Mouse (Mus musculus): ENCODE results near the gene Gm37240. TPM values are rescaled to one million over a fixed set of nuclear protein-coding genes. Genes with fewer than 3 reads are reported as not detected.

The Gm37240 gene
- polyA plus RNA-seq, 1 experiment = not detected

DNA sequence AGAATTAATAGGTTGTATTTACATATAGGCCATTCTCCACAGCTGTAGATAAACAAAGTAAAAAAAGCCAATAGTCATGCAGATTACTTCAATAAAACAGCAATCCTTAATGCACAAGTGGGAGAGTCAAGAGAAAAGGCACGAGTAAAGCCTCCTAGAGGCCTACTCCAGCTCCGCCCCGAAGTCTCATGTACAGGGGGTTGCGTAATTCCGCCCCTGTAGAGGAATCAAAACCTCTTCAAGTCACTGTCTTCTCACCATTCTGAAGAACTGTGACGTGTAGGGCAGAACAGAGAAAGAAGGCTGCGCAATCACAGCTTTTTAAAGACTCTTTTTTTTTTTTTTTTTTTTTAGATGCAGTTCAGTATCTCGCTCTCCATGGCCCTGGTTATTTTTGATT lies 393.5 kb downstream of the Gm37240 start:
- no peak overlapping the region for H3K4me3 ChIP-seq (ENCODE audit: insufficient read depth, low read depth, low read length)
- no peaks in the 10 kb centered on the region for H3K4me1 ChIP-seq (ENCODE audit: control insufficient read depth, insufficient read depth, insufficient read length, low read length)
- no peak overlapping the region for H3K27ac ChIP-seq (replicated peaks; ENCODE audit: low read depth, low read length)

DNA sequence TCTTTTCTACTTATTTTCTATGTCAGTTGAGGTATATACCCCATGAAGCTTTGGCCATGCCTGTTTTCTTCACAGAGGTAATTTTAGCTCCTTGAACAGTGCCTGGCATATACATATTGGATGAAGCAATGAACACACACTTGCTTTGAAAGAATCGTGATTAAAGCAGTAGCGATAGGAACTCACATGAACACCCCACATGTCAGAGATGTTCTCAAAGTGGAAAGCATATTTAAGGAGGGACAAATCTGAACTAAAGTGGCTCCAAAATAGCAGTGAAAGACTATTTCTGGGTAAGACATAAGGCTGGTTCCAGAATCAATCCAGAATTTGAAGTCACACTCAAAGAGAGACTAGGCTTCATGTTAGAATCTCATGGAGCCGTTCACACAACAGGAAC lies 397.1 kb downstream of the Gm37240 start:
- Histone ChIP-seq H3K4me1 (ENCODE audit: control insufficient read depth, insufficient read depth, insufficient read length, low read length) (no peaks in the 10 kb centered on the region), H3K27ac (replicated peaks; ENCODE audit: low read depth, low read length) (no peak overlapping the region), H3K4me3 (ENCODE audit: insufficient read depth, low read depth, low read length) (no peak overlapping the region)

GRCm38 (mm10) chr3:85487379-85487778 lies 399.9 kb downstream of the Gm37240 start:
- H3K4me3 ChIP-seq (ENCODE audit: insufficient read depth, low read depth, low read length) = no peak overlapping the region
- H3K27ac ChIP-seq (replicated peaks; ENCODE audit: low read depth, low read length) = no peak overlapping the region
- no peaks in the 10 kb centered on the region for H3K4me1 ChIP-seq (ENCODE audit: control insufficient read depth, insufficient read depth, insufficient read length, low read length)

DNA sequence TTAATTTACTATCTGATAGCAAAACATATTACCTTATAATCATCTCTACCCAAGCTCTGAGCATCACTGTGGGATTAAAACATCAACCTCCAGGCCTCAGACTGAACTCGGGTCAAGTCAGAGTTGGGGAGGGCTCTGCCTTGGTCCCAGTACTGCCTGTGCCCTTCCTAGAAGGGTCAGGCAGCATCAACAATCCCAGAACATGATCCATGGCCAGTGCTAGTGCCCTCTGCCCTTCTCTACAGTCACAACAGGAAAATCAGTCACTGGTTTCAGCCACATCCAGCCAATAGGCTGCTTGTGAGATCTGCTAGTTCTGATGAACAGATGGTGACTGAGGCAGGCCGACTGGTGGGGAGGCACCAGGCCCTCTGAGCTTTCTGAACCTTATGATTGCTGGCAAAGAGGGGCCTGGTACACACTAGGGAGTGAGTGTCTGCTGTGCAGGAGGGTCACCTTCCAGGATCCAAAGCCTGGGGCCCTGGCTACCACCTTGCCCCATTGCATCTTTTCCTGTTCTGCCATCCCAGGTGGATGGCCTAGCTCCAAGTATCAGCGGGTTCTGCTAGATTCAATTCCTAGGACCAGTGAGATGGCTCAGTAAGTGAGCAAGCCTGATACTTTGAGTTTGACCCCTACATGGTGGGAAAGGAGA lies 401.7 kb downstream of the Gm37240 start:
- H3K4me3 ChIP-seq (ENCODE audit: insufficient read depth, low read depth, low read length) = no peak overlapping the region
- no peaks in the 10 kb centered on the region for H3K4me1 ChIP-seq (ENCODE audit: control insufficient read depth, insufficient read depth, insufficient read length, low read length)
- H3K27ac ChIP-seq (replicated peaks; ENCODE audit: low read depth, low read length) = no peak overlapping the region

DNA sequence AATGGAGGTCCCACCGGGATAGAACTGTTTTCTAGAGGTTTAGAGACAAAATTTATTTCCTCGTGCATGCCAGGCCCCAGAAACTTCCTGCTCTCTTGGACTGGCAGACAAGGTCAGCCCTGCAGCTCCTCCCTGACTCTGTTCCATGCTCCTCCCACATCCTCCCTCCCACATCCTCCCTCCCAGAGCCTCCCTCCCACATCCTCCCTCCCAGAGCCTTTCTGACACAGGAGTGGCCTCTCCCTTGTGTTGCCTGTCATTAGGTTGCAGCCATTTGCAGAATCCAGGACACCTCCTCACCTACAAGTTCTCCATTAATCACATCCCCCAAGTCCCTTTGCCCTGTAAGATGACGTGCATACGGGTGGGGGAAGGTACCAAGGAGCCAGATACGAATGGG lies 404.7 kb downstream of the Gm37240 start:
- H3K27ac ChIP-seq (replicated peaks; ENCODE audit: low read depth, low read length) = no peak overlapping the region
- H3K4me3 ChIP-seq (ENCODE audit: insufficient read depth, low read depth, low read length) = no peak overlapping the region
- H3K4me1 ChIP-seq (ENCODE audit: control insufficient read depth, insufficient read depth, insufficient read length, low read length) = no peaks in the 10 kb centered on the region

- H3K27ac ChIP-seq (replicated peaks; ENCODE audit: low read depth, low read length) = no peak overlapping the region
- H3K4me3 ChIP-seq (ENCODE audit: insufficient read depth, low read depth, low read length) = no peak overlapping the region
- no peaks in the 10 kb centered on the region for H3K4me1 ChIP-seq (ENCODE audit: control insufficient read depth, insufficient read depth, insufficient read length, low read length)
Measured at GRCm38 (mm10) chr3:85480638-85481037, 406.7 kb downstream of the Gm37240 start.

DNA sequence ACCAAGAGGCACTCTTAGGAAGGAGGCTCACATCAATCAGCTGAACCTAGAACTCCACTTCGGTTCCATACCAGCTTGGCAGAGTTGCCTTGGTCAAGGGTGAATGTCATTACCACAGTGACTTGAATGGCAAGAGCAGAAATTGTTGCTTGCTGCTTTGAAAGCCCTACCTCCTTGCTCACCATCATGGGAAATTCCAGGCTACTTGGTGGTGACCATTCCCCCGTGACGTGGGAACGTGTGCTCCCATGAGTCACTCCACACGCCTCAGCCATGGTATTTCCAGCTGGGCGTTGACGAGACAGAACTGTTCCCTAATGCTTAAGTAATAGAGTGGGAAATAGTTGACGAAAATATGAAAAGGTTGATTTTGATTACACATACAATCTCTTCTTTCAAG lies 408.6 kb downstream of the Gm37240 start:
- H3K4me3 ChIP-seq (ENCODE audit: insufficient read depth, low read depth, low read length) = no peak overlapping the region
- no peaks in the 10 kb centered on the region for H3K4me1 ChIP-seq (ENCODE audit: control insufficient read depth, insufficient read depth, insufficient read length, low read length)
- no peak overlapping the region for H3K27ac ChIP-seq (replicated peaks; ENCODE audit: low read depth, low read length)

DNA sequence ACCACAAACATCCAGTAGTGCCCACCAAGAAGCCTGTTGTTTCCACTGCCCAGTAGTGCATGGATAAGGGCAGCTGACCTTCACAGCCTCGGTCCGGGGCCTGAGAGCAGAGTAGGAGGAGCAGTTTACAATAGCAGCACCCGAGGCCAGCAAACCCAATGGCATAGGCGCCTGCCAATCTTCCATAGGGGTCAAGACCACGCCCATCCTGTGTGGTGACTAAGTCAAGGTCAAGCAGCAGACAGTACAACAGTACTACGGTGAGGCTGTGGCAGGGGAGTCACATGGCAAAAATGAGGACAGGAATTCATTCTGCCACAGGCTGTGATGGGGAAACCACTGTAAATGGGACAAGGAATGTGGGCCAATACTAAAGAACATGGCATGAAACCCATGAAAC lies 417.6 kb downstream of the Gm37240 start:
- Histone ChIP-seq H3K4me3 (ENCODE audit: insufficient read depth, low read depth, low read length) (no peak overlapping the region), H3K4me1 (ENCODE audit: control insufficient read depth, insufficient read depth, insufficient read length, low read length) (no peaks in the 10 kb centered on the region), H3K27ac (replicated peaks; ENCODE audit: low read depth, low read length) (no peak overlapping the region)

DNA sequence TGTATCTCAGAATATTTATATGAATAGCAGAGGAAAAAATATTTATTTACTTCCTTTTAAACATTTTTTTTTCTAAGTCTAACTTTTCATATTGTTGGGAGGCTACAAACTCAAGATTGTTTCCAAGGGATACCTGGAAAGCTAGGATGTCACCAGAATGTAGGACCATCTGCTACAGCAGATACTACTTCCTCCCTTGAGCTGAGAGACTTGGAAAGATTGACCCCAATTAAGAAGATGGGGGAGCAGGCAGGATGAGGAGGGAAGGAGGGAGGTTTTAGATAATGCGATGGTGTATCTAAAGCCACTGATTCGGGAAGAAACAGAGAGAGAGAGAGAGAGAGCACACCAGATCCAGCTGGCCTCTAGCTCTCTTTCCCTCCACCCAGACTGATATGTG lies 418.3 kb downstream of the Gm37240 start:
- Histone ChIP-seq H3K4me1 (ENCODE audit: control insufficient read depth, insufficient read depth, insufficient read length, low read length) (no peaks in the 10 kb centered on the region), H3K4me3 (ENCODE audit: insufficient read depth, low read depth, low read length) (no peak overlapping the region), H3K27ac (replicated peaks; ENCODE audit: low read depth, low read length) (no peak overlapping the region)

DNA sequence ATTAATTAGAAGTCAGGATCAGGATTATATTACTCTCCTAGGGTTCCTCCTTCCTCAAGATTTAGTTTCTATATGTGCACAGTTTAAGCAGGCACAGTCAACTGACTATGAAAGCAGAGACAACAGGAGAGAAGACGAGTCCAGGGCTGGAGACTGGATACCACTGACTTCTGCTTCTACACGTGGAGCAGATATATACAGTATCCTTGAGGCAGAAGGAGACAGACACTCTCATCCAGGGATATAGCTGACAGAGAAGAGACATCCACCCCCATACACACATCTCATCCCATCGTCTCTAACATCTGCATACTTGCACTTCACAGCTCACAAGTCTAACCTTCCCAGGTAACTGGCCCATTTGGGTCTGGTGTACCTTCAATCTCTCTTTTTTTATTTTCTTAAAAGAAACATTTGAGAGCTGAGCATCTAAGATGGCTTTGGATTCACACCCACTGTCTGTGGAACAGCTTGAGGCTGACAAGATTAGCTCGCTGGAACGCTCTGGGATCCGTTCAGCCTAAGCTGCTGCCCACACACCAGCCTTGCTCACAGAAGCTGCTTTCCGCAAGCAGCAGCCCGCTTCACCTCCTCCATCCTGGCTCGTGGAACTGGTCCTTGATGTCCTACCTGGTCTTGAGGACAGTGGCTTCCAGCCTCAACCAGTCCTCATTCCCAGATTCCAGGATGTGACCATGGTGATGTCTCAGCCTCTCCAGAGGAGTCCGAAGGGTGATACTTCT lies 421.9 kb downstream of the Gm37240 start:
- no peak overlapping the region for H3K27ac ChIP-seq (replicated peaks; ENCODE audit: low read depth, low read length)
- no peak overlapping the region for H3K4me3 ChIP-seq (ENCODE audit: insufficient read depth, low read depth, low read length)
- no peaks in the 10 kb centered on the region for H3K4me1 ChIP-seq (ENCODE audit: control insufficient read depth, insufficient read depth, insufficient read length, low read length)

DNA sequence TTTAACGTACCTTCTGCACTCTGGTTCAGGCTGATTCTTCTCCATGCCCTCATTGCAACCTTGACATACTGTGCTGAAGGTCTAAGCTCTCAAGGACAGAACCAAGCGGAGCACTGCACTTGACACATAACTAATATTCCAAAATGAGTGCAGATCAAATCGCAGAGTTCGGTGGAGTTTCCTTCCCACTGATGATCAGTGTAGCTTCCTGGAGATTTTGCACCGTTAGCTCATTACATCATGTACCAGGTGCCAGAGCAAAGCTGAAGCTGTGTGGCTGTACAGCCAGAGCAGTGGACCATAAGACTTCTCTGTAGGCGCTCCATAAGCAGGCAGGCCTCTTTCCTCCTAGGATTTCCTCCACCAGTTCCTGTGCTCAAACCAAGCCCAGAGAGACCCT lies 427.3 kb downstream of the Gm37240 start:
- H3K27ac ChIP-seq (replicated peaks; ENCODE audit: low read depth, low read length) = no peak overlapping the region
- no peaks in the 10 kb centered on the region for H3K4me1 ChIP-seq (ENCODE audit: control insufficient read depth, insufficient read depth, insufficient read length, low read length)
- H3K4me3 ChIP-seq (ENCODE audit: insufficient read depth, low read depth, low read length) = no peak overlapping the region

DNA sequence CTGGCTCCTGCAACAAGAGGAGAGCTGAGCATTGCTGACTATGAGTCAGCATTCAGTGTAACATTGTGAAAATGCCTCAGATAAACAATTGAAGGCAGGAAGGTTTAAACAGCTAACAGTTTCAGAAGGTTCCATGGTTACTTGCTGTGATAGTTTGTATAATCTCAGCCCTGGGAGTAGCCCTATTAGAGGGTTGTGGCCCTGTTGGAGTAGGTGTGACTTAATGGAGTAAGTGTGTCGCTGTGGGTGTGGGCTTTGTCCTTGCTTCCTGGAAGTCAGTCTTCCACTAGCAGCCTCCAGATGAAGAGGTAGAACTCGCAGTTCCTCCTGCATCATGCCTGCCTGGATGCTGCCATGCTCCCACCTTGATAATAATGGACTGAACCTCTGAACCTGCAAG lies 430.3 kb downstream of the Gm37240 start:
- Histone ChIP-seq H3K4me1 (ENCODE audit: control insufficient read depth, insufficient read depth, insufficient read length, low read length) (no peaks in the 10 kb centered on the region), H3K4me3 (ENCODE audit: insufficient read depth, low read depth, low read length) (no peak overlapping the region), H3K27ac (replicated peaks; ENCODE audit: low read depth, low read length) (no peak overlapping the region)

DNA sequence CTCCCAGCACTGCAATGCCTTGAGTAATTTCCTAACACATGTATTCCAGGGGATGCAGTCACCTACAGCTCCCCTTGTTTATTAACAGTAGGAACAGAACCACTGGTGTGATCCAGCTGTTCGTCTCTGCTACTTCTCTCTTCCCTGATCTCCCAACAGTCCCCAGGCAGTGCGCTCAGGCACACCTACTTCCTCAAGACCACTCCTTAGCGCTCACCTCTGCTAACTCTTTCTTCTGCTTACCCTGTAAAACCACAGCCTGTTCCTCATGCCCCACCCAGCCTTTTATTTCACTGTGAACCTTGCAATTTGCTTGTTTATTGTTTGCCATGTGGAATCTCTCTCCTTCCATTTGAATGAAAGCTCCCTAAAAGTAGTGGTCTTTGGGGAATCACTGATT lies 431.9 kb downstream of the Gm37240 start:
- Histone ChIP-seq H3K27ac (replicated peaks; ENCODE audit: low read depth, low read length) (no peak overlapping the region), H3K4me1 (ENCODE audit: control insufficient read depth, insufficient read depth, insufficient read length, low read length) (no peaks in the 10 kb centered on the region), H3K4me3 (ENCODE audit: insufficient read depth, low read depth, low read length) (no peak overlapping the region)

DNA sequence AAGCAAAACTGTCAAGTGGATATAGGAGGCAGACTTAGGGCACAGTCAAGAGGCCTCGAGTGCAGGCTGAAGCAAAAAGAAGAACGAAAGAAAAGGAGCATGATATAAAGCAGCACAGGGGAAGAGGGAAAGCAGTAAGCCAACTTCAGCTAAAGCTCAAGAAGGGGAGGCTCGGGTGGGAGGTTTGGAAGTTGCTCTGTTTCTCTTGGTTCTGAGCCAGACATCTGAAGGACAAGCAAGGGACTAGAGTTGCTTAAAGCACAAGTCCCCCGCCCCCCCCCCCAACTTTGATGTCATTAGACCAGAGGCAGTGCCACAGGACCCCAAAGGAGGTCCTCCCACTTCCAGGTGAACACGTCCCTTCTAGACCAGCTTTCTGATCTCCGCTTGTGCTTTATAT lies 433.3 kb downstream of the Gm37240 start:
- Histone ChIP-seq H3K27ac (replicated peaks; ENCODE audit: low read depth, low read length) (no peak overlapping the region), H3K4me1 (ENCODE audit: control insufficient read depth, insufficient read depth, insufficient read length, low read length) (no peaks in the 10 kb centered on the region), H3K4me3 (ENCODE audit: insufficient read depth, low read depth, low read length) (no peak overlapping the region)

DNA sequence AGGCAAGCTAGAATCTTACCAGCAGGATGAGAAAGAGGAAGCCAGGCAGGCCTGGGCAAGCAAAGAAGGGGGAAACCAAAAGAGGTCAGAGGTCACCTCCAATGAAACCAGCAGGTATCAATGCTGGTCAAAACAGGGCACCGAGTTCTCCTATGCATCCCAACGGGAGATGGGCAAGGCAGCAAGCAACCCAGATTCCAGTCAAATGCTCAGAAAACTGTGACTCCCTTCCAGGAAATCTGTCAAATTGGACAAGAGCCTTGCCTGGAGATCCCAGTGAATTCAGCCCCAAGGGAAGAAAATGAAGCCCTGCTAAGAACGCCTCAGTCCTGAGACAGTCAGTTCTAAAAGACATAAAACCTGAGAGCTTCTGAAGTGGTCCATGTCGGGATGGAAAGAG lies 437.9 kb downstream of the Gm37240 start:
- no peak overlapping the region for H3K4me3 ChIP-seq (ENCODE audit: insufficient read depth, low read depth, low read length)
- no peak overlapping the region for H3K27ac ChIP-seq (replicated peaks; ENCODE audit: low read depth, low read length)
- H3K4me1 ChIP-seq (ENCODE audit: control insufficient read depth, insufficient read depth, insufficient read length, low read length) = no peaks in the 10 kb centered on the region

DNA sequence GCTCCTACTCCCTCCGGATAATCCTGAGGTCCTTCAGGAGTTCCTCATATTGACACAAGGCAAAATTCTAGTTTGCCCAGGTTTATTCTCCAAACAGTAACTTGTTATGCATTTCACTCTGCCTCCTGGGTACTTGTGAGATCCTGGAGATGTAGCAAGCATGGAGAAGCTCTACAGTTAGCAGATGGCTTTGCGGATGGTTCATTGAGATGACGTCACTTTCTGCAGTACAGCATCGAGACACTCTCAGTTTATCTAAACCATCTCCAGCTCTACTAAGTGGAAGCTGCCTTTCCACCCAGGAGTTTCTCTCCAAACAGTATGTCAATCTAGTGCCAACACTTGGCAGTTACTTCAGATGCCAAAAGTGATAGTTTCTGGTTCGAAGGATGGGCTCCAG lies 444.5 kb downstream of the Gm37240 start:
- H3K4me1 ChIP-seq (ENCODE audit: control insufficient read depth, insufficient read depth, insufficient read length, low read length) = no peaks in the 10 kb centered on the region
- H3K4me3 ChIP-seq (ENCODE audit: insufficient read depth, low read depth, low read length) = no peak overlapping the region
- H3K27ac ChIP-seq (replicated peaks; ENCODE audit: low read depth, low read length) = no peak overlapping the region
